Mouse (Mus musculus) heart, postnatal 25 days (tissue): ENCODE results near the gene H2-M10.1. TPM values are rescaled to one million over a fixed set of nuclear protein-coding genes. Genes with fewer than 3 reads are reported as not detected.
"Not testable (repeated sequence)": the region's sequence is repeated elsewhere in the genome, so short reads cannot be mapped to it uniquely, and the experiment has no call there.

ENCODE experiments used
- DNase-seq: peaks from one replicate; pipeline ENCODE4 v3.0.0; 2022; ENCODE audit warnings: low spot score
- intact Hi-C: fragments of 180-260 bp; cut with DNase I; formaldehyde crosslinking; loops from one replicate; pipeline ENCODE4 v1.15.1; 2025
- total RNA-seq, 2 experiments: library from RNA; stranded (reverse); gene quantifications; 2 replicates each; pipeline ENCODE4 v1.2.3; 2021

Gene H2-M10.1
- total RNA-seq = not detected

DNA sequence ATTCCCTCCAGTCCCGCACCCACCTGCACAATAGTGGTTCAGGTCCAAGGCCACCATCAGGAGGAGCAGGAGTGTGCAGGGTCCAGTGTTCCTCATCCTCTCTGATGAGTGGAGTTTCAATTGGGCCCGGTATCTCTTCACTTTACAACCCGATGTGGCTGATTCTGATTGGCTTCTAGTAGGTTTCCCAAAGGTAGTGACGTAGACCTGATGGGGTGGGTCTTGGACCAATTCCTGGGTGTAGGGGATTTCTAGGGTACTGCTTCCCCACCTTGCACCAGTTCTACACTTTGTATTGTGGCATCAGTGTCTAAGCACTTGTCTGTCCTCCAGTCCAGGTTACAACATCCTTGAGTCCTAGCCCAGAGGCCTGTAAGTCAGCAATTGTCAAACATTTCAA lies at the start of gene H2-M10.1:
Gene H2-M10.1 (minus strand): TSS at position 101 of the 400 bp plus-strand sequence.
- no peak for DNase-seq
- intact Hi-C loops = no loop called here

DNA sequence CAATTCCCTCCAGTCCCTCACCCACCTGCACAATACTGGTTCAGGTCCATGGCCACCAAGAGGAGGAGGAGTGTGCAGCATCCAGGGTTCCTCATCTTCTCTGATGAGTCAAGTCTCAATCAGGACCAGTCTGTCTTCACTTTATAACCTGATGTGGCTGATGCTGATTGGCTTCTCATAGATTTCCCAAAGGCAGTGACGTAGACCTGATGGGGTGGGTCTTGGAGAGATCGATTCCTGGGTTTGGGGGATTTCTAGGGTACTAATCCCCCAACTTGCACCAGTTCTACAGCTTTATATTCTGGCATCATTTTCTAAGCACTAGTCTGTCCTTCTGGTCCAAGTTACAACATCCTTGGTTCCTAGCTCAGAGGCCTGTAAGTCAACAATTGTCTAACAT lies 42.4 kb upstream of the H2-M10.1 start, which contains the start of gene H2-M10.3:
Gene H2-M10.3 (minus strand): TSS at position 101 of the 400 bp plus-strand sequence.
- DNase-seq, intact Hi-C loops: not testable (repeated sequence)

DNA sequence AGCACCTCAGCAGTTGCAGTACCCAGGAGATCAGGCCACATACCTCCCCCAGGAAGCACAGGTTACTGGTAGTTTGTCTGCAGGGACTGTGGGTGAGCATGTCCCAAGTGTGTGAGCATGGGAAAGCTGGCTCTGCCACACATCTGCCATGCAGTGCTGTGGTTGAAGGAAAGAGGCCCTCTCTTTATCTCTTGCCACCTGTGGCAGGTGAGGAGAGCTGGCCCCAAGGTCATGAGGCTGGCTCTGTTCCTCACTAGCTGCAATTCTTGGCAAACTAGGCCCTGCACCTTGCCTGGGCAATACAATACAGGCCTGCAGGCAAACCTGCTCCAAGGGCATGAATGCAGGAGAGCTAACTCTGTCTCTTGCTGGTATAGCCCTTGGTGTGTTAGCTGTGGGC lies 36.4 kb upstream of the H2-M10.1 start:
- not testable (repeated sequence) for DNase-seq
- intact Hi-C loops = loop anchor here (1.0 kb wide), 1 partner anchor 450 kb away; the partner anchor contains the start of gene H2-M10.6

DNA sequence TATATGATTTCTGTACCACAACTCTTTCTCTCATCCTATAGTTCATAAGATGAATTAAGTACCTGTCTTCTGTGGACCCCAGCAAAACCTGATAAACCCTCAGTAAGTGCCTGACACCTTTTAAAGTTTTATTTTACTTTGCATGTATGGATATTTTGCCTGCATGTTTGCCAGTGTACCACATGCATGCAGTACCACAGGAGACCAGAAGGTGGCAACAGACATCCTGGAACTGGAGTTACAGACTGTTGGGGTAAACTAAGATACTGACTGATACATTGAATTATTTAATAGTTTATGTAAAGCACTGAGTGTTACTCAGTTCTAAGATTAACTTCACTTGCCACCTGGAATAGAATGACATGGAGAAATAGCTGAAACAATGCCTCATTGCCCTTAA lies 31.6 kb upstream of the H2-M10.1 start:
- DNase-seq, intact Hi-C loops: not testable (repeated sequence)

GRCm38 (mm10) chr17:36355763-36356162 lies 29.8 kb upstream of the H2-M10.1 start:
- intact Hi-C loops = loop anchor here (1.0 kb wide), 1 partner anchor 63 kb away; no protein-coding TSS in a partner anchor
- no peak for DNase-seq

DNA sequence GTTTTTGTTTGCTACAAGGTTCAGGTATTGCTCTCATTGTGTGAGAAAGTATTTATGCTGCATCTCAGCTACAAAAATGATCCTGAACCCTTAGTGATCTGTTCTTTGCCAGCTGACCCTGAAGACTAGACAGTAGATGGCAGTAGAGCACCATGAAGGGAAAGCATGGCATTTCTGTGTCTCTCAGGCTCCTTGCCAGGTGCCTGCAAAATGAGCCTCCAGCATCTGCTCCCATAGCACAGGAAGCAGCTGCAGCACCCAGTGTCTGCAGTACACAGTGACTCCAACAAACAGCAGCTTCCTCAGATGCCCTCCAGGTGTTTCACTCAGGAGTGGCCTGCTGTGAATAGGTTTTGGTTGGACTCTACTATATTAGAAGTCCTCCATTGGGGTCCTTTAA lies 29.4 kb upstream of the H2-M10.1 start:
- intact Hi-C loops = not testable (repeated sequence)

DNA sequence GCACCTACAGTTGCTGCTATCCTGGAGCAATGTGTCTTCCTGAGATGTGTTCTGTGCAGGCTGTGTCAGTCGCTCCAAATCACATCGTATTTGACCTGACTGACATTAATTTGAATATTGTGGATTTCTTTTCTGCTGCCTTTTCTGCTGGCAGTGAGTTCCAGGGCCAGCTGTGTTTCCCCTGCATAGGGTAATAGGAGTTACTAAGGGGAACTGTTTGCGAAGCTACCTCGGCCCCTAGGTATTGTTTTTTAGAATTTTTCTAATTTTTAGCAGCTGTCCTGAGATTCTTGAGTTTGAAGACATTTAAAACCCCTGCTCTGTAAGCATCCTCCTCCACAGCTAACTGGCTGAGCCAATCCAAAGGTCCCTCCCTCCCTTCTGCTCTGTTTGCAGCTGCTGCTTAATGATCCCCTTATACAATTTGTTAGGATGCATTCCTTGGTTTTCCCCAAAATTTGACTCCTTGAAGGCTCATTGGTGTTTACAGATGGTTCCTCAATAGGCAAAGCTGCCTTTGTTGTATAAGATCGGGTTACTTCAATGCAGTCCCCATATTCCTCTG lies 10.2 kb downstream of the H2-M10.1 start:
- intact Hi-C loops = no loop called here
- DNase-seq = no peak

More for the DNA sequence above, 29.4 kb upstream of the H2-M10.1 start:
- DNase-seq = not testable (repeated sequence)

- DNase-seq = no peak
- intact Hi-C loops = no loop called here
Measured at GRCm38 (mm10) chr17:36315041-36315688, 10.8 kb downstream of the H2-M10.1 start.

GRCm38 (mm10) chr17:36314511-36314910 lies 11.4 kb downstream of the H2-M10.1 start:
- intact Hi-C loops = no loop called here
- no peak for DNase-seq

DNA sequence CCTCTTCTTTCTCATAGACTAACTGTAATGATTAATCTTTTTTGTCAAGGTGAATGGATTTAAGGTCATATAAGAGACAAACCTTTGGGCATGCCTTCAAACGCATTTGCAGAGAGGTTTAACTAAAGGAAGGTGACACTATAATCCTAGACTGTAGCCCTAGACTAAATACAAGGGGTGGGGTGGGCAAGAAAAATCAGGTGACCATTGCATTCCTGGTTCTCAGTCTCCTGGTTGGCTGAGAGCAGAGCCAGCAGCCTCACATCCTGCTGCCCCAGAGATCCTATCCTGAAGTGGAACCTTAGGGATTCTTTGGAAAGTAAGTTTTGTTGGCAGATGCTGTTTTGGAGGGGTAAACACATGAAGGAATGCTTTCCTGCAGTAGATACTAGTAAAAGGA lies 16.7 kb downstream of the H2-M10.1 start:
- intact Hi-C loops = loop anchor here (2.0 to 5.0 kb wide), 2 partner anchors 110 to 478 kb away; no protein-coding TSS in a partner anchor

GRCm38 (mm10) chr17:36308855-36309254 lies 17.1 kb downstream of the H2-M10.1 start:
- DNase-seq = peak; percentile 10
- intact Hi-C loops = loop anchor here (2.0 to 5.0 kb wide), 2 partner anchors 110 to 478 kb away; no protein-coding TSS in a partner anchor

More for the DNA sequence above, 16.7 kb downstream of the H2-M10.1 start:
- DNase-seq = no peak

GRCm38 (mm10) chr17:36286390-36286789 lies 39.6 kb downstream of the H2-M10.1 start, which contains the start of gene H2-M10.2:
Gene H2-M10.2, minus strand, starts transcription at chr17:36286490.
- intact Hi-C loops = no loop called here
- DNase-seq = no peak

DNA sequence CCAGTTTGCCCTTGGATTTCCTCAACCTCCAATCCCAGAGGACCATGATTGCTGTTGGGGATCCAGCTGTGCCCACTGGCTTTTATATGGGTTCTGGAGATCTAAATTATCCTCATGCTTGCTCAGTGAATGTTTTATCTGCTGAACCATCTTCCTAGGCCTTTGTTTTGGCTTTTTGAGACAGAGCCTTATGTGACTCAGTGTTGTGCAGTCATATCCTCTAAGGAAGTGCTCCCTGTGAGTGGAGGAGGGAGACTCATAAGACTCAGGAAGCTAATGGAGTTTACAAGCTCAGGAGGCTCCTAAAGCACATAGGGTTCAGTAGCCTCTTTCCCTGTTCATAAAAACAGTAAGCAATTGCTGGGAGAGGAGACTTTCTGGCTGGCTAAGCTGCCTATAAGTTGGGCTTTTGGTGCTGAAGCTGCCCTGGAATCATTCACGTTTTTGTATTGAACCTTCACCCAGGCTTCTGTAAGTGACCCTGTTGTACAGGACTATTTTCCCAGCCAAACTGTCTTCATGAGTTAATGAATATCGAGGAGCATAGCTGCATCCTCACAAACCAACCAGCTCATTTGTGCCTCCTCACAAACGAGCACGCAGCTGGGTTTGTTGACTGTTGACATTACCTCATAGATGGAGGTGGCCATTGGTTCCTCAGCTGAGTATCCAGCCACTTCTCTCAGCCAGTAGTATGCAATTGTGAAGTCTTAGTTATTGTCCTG lies 44.3 kb downstream of the H2-M10.1 start:
- intact Hi-C loops = no loop called here
- no peak for DNase-seq

DNA sequence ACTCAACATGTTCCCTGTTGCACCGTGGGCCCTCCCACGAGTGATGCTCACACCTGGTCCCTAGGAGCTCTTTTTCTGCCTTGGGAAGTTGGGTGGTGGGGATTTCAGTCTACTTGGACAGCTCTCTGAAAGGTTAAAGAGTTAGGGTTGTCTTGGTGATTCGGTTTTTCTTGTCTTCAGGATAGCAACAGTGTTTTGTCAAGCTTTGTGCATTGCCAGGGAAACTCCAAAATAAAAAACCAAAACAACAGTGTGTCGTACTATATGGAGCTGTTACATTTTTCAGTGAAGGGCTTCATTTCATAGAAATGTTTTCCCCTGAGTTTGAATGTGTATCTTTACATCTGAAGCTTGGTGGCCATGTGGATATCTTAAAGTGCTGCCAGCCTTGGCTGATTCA lies 51.2 kb downstream of the H2-M10.1 start:
- DNase-seq = no peak
- intact Hi-C loops = no loop called here

DNA sequence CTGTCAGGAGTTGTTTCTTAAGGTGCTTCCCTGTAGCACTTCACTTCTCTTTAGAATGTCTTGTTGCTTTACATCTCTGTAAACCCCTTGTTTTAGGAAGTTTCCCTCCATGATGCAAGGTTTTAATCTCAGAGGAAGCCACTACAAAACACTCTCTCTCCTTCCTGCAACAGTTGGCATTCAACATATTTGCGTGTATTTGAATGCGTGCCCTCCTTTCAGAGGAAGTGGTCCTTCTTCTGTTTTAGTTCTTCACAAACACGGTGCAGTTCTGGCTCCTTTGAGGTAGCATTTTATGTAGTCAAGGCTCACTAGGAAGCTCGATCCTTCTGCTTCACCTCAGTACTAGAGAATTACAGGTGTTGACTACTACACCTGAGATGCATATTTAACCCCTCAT lies 52.2 kb downstream of the H2-M10.1 start:
- DNase-seq = no peak
- intact Hi-C loops = no loop called here

Other genes with a start within 250 kb of the H2-M10.1 start
- gene Gm19684, start 204.5 kb downstream of the H2-M10.1 start, total RNA-seq = not detected
- gene Gm7030, start 196.7 kb downstream of the H2-M10.1 start, total RNA-seq = not detected
- not detected for gene Gm8909, start 157.6 kb downstream of the H2-M10.1 start, total RNA-seq
- not detected for gene H2-T3, start 135.9 kb downstream of the H2-M10.1 start, total RNA-seq
- 10 to 100 TPM; 35.9 to 36.8 TPM for gene Rpp21, start 68.1 kb downstream of the H2-M10.1 start, total RNA-seq
- gene Trim39, start 53.9 kb downstream of the H2-M10.1 start, total RNA-seq = 1 to 10 TPM; 5.7 to 7.0 TPM
- not detected for gene H2-M10.2, start 39.7 kb downstream of the H2-M10.1 start, total RNA-seq
- gene H2-M10.3, start 42.3 kb upstream of the H2-M10.1 start, total RNA-seq = not detected
- not detected for gene H2-M10.4, start 136.2 kb upstream of the H2-M10.1 start, total RNA-seq
- gene H2-M11, start 220.9 kb upstream of the H2-M10.1 start, total RNA-seq = not detected